Mouse (Mus musculus) CD8-positive naive resting alpha-beta T cell, adult 2 months (primary cell): ENCODE measurements around the gene Gm48551.

Experiments used
- DNase-seq, 2 experiments: peaks; one replicate each; pipeline ENCODE4 v3.0.0; 2022; ENCODE audit warnings: low read depth in 2 of 2, low spot score in 2 of 2

The Gm48551 gene

DNA sequence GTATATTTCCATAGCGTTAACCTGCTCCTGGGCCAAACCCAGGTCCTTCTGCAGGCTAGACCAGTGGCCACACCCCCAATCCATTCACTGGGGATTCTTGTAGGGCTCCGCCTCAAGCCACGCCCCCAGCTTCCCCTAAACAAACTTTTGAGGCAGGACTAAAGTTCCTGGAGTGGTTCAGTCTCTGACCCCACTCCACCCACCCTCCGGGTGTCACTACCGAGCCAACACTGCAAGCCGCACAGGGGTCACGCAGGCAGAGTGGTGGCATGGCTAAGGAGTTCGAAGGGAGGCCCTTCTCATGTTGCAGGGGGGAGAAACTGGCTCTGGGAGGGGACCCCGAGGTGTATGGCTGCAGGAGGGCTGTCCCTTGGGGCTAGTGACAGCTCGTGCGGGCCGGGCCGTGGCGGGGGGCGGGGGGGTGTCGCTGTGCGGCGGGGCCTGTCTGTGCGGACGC lies 45.4 kb downstream of the Gm48551 start:
- DNase-seq: peak; percentile 25 to 38

DNA sequence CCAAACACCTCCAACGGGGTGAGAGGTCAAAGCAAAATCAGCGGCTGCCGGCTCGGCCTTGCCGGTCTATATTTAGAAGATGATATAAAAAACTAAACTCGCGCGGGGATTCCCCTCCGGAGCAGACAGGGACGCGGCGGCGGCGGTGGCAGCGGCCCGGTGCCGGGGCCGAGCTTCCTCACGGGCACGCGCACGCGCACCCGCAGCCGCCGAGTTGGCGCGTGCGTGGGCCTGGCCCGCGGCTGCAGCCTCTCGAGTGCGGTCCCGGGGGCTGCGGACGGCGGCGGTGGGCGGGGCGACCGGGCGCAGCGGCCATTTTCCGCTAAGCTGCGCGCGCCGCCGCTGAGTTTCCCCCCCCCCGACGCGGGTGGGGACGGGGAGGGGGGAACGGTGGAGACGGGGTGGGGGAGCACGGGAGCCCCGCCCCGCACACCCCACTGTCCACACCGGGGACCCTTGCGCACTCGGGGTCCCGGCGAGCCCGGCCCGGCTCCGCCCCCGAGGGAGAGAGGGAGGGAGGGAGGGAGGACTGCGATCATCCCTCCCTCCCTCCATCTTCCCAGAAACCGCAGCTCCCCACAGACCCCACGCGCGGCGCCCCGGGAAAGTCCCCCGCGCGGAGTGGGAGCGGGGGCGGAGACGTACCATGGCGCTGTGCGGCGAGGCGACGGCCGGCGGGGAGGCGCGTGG lies 46.0 kb downstream of the Gm48551 start:
- DNase-seq: peak; percentile 47 to 56

DNA sequence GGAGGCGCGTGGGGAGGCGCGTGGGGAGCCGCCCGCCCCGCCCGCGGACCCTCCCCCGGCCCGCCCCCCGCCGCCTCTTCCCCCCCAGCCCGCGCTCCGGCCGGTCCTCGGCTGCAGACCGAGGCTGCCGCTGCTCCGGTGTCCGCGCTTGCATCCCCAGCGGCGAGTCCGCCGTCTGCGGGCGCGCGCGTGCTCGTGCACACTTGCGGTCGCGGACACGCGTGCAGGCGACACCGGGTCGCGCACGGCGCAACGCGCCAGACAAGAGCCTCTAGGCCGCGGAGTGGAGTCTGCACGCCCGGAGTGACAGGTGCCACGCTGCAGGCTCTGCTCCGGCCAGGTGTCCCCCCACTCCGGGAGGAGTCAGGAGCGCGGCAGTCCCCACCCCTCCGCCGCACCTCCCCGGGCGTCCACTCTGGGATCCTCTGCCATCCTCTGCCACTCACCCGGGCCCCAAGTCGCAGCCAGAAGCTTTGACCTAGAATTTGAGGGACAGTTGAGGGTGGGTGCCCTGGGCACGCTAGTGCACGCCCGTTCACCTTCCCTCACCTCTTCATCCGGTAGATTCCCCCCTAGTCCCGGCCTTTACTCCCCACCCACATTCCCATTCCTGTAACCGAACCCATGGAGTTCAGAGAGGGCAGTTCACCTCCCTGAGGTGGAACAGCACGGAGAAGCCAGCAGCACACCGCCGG lies 46.7 kb downstream of the Gm48551 start:
- DNase-seq: peak in 1 of 2 experiments; percentile 39

DNA sequence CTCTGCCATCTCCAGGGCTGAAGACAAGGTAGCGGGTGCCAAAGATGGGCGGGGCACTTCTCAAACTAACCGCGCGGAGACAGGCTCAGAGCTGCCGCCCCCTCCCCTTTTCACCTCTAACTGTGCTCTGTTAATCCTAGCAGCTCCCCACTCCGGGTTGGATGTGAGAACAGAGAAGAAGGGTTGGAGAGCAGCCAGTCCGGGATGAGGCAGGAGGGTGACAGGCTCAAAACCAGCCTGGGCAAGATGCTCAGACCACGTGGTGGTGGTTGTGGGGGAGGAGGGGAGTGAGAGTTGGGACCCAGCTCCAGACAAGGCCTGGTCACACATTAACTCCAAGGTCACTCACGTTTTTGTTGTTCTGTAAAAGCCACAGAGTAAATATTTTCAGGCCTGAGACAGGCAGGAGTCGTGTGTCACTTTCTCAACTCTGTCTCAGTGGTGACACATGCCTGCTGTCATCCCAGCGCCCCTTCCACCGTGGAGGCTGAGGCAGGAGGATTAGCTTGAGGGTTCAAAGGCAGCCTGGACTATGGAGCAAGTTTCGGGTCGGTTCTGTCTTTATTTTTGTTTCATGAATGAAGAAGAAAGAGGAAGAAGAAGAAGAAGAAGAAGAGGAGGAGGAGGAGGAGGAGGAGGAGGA lies 47.4 kb downstream of the Gm48551 start:
- DNase-seq: no peak

DNA sequence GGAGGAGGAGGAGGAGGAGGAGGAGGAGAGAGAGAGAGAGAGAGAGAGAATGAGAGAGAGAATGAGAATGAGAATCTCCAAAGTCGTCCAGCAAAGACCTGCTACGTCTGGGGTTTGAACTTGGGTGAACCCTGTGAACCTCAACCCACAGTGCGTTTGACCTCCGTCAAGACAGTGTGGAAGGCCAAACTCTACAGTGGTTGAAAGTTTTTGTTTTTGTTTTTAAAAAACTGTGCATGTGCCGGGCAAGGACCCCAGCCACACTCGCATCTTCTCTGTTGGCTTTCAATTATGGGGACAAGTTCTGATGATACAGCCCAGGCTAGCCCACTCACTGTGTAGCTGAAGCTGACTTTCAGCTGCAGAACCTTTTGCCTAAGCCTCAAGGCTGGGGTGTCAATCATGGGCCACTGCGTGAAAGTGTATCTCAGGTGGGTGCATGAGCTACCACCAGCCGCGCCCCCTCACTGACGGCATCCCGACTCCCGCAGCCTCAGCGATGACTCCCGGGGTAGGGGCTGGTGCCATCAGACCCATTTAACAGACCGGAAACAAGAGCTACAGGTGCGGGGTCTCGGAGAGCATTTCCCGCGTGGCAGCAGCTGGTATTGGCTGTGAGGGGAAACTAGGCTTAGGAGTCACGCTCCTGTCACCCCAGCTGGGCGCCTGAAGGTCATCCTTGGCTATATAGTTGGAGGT lies 48.1 kb downstream of the Gm48551 start:
- DNase-seq: no peak

DNA sequence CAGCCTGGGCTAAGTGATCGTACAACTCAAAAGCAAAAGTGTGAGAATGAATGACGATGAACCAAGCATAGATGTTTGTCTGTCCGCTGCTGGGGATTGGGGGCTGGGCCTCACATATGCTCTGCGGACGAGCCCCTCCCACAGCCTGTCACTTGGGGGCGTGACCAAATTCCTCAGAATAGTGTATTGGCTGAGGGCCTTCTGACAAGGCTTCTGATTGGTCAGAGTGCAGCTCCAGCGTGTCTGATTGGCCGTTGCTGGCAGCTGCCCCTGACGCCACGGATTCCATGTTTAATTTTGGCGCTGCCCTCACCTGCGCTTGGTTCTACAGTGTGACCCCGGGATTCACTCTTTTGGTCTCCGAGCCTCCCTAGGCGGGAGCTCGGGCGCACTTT lies 48.6 kb downstream of the Gm48551 start:
- DNase-seq: peak; percentile 84 to 89

DNA sequence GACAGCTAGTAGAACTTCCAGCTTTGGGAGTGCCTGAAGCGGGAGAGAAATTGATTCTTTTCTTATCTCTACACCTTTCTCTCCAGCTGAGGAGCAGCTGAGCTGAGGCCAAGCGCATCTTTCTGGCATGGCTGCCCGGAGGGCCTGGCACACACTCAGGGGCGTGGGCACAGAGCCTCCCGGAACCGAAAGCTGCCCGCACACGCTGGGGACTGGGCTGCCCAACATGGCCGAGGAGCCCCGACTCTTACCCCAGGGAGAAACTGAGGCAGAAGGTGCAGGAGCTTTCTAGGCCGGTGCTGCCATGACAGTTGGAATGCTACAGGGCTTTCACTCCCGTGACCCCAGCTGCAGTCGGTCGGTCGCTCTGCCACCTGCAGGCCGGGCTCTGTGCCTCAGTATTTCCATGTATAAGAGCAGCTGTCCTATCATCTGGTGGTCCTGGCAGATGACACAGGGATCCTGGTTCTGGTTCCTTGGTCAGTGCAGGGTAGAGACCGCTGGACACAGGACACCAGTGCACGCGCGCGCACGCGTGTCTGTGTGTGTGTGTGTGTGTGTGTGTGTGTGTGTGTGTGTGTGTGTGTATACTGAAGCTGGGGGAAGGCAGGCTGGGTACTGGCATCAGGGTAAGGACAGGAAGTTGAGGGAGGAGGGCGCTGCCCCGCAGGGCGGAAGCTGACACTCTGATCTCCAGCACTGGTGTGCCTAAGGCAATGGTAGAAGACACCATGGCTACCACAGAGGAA lies 49.4 kb downstream of the Gm48551 start:
- peak; percentile 48 to 52 for DNase-seq

DNA sequence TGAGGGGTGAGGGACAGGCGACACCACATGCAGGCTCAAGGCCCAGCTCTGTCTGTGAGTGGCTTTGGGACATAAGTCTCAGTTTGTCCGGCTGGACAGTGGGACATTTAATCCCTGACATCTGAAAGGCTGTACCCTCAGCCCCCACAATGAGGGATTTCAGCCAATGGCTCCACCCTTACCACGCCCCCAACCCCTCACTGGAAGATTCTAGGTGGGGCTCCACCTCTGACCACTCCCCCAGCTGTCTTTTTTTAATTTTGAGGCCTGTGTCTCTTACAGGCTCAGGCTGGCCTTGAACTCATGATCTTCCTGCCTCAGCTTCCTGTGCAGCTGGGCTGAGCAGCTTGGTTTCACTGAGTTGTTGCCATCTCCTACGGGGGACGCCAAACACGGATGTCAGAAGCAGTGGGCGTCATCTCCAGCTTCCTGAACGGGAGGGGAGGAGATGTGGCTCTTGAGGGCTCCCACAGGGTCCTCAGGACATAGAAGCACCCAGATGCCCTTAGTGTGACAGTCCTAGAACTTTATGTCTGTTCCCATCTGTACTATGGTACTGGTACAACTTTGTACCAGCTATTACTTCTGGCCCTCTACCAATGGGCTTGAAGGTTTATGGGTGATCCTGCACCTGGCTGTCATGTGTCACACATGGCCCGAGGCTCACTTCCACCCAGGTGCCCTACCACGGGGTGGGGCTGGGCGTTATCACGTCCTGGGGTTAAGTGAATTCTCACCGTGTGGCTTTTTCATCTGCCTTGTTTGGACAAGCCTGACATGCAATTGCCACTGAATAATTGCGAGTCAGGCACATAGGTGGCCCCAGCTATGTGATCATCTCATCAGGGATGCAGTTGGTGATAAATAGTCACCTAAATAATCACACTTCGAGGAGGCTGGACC lies 50.3 kb downstream of the Gm48551 start:
- no peak for DNase-seq

DNA sequence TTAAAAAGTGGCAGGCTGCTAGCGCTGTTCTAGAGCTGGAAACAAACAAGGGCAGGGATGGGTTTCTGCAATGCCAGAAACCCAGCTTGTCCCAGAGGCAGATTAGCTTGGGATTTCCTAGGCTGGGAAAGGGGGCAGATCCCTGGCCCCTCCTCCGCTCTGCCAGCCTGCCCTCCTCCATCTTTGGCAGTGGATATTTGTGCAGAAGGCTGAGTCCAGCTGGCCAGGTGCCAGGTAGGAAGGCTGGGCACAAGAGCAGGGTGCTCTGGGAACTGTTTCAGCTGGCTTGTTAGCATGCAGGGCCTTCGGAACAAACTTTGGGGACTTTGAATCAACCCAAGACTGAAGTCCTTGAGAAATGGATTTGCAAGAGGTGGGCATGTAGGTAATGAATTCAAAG lies 51.2 kb downstream of the Gm48551 start:
- no peak for DNase-seq

DNA sequence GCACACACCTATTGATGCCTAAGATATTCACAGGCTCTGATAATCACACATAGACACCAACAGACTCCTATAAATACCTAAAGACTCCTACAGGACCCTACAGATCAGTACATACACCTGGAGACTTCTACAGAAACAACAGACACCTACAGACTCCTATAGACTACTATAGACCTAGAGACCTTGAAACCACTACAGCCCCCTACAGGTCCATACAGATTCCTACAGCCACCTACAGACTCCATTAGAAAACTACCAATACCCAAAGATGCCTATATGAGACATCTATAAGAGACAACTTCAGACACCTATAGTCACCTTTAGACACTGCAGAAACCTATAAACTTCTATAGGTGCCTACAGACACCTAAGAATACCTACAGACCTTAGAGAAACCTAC lies 56.8 kb downstream of the Gm48551 start:
- no peak for DNase-seq
